Mouse (Mus musculus) liver, embryonic 14.5 days (tissue): ENCODE results near the gene Bcap29. TPM values are rescaled to one million over a fixed set of nuclear protein-coding genes. Genes with fewer than 3 reads are reported as not detected.

Experiments used
- ATAC-seq: fragments of 200-750 bp; cut with Nextera tagmentation; 2 replicates; pipeline ENCODE4 v1.8.0; 2017; ENCODE audit warnings: moderate number of reproducible peaks, mild to moderate bottlenecking, moderate library complexity; ENCODE audit not compliant: insufficient read depth
- DNase-seq, 3 experiments: peaks; one replicate each; pipeline ENCODE4 v3.0.0-alpha.2; 2012 to 2013; ENCODE audit warnings: low read depth in 3 of 3, low spot score in 3 of 3
- H3K27ac ChIP-seq: fragments of 300-500 bp; sonication (generic); 2 replicates; pipeline ENCODE4 v1.5.1; 2014; ENCODE audit warnings: moderate library complexity, mild to moderate bottlenecking, control low read depth, inconsistent platforms
- H3K27me3 ChIP-seq: fragments of 300-500 bp; sonication (generic); 2 replicates; pipeline ENCODE4 v1.6.1; 2014; ENCODE audit warnings: mild to moderate bottlenecking, low read length, moderate library complexity; ENCODE audit not compliant: control insufficient read depth, insufficient read depth
- H3K36me3 ChIP-seq: fragments of 300-500 bp; sonication (generic); replicated peaks from 2 replicates; pipeline ENCODE4 v1.6.1; 2014; ENCODE audit warnings: low read depth; ENCODE audit not compliant: control insufficient read depth, insufficient read depth
- H3K4me1 ChIP-seq, 2 experiments: fragments of 200-500 bp in 1 of 2; fragments of 300-500 bp in 1 of 2; sonication (generic) in 1 of 2; replicated peaks; 2 replicates each; pipeline ENCODE4 v1.6.1; 2012 to 2014; ENCODE audit warnings: antibody characterized with exemption in 1 of 2, inconsistent platforms in 1 of 2, low read length in 1 of 2; ENCODE audit not compliant: control insufficient read depth in 2 of 2, insufficient read depth in 2 of 2
- H3K4me2 ChIP-seq: fragments of 300-500 bp; sonication (generic); 2 replicates; pipeline ENCODE4 v1.6.1; 2014; ENCODE audit warnings: low read depth, mild to moderate bottlenecking, control low read depth, moderate library complexity
- H3K4me3 ChIP-seq, 2 experiments: fragments of 200-500 bp in 1 of 2; fragments of 300-500 bp in 1 of 2; sonication (generic) in 1 of 2; 2 replicates each; pipeline ENCODE4 v1.5.1; 2012 to 2014; ENCODE audit warnings: low read depth in 2 of 2, low read length in 2 of 2, mild to moderate bottlenecking in 2 of 2, control low read depth in 1 of 2, inconsistent platforms in 1 of 2, moderate library complexity in 1 of 2; ENCODE audit not compliant: insufficient read depth in 1 of 2
- H3K9ac ChIP-seq: fragments of 300-500 bp; sonication (generic); replicated peaks from 2 replicates; pipeline ENCODE4 v1.6.1; 2014; ENCODE audit warnings: mild to moderate bottlenecking, control low read depth, moderate library complexity
- H3K9me3 ChIP-seq: fragments of 300-500 bp; sonication (generic); 2 replicates; pipeline ENCODE4 v1.6.1; 2016; ENCODE audit warnings: low read length, mixed read lengths; ENCODE audit not compliant: control insufficient read depth
- CTCF ChIP-seq: IDR thresholded peaks from 2 replicates; pipeline ENCODE4 v1.5.1; 2016; ENCODE audit warnings: antibody characterized with exemption, low read depth, control low read depth
- EP300 ChIP-seq: IDR thresholded peaks from 2 replicates; pipeline ENCODE4 v1.6.1; 2016; ENCODE audit warnings: antibody characterized with exemption, low read depth
- WGBS: fragments of 180-500 bp; shearing (Covaris S2); extraction: QIAGEN DNeasy Blood & Tissue Kit; methylation state at CpG from one replicate; pipeline ENCODE4 v1.1.7; 2014; ENCODE audit not compliant: insufficient replicate concordance; 5-methylcytosine and 5-hydroxymethylcytosine counted together
- polyA plus RNA-seq, 2 experiments: library from polyadenylated mRNA; depleted of rRNA in 1 of 2; stranded (reverse) in 1 of 2; unstranded in 1 of 2; fragments of >200 nt; fragmentation: Nextera tagmentation in 1 of 2; extraction: Ambion mirVana in 1 of 2; gene quantifications; 2 replicates each; pipeline versions ENCODE4 v1.2.1 to v1.2.3; 2012 to 2014

Gene Bcap29
- polyA plus RNA-seq, 2 experiments: 8.5 to 29.7 TPM

DNA sequence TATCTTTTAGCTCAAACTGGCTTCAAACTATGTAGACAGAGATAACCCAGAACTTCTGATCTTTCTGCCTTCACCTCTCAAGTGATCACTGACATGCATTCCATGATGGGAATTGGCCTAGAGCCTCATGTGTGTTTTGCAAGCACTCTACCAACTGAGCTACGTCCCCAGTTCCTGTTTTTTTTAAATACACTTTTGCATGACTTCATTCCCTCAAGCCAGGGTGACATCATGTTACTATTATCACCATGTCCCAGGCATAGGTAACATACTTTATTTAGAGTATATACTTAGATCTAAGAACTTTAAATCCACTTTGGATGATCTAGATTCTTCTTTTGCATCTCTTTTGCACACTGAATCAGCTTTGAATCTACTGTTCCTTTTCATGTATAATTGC lies 88.4 kb downstream of the Bcap29 start:
- H3K9me3 ChIP-seq: no peaks in the 10 kb centered on the region
- H3K4me3 ChIP-seq: no peak overlapping the region
- H3K36me3 ChIP-seq: no peaks in the 10 kb centered on the region
- ATAC-seq (no peak), DNase-seq (no peak)
- 33% methylated on average over 1 of the region's 1 CpGs for WGBS
- H3K9ac ChIP-seq: no peak overlapping the region
- no peak overlapping the region for H3K27ac ChIP-seq
- H3K4me2 ChIP-seq: no peak overlapping the region
- no peaks in the 10 kb centered on the region for H3K27me3 ChIP-seq
- H3K4me1 ChIP-seq: no peaks in the 10 kb centered on the region
- no peak for TF ChIP-seq CTCF
- no peak for TF ChIP-seq EP300

DNA sequence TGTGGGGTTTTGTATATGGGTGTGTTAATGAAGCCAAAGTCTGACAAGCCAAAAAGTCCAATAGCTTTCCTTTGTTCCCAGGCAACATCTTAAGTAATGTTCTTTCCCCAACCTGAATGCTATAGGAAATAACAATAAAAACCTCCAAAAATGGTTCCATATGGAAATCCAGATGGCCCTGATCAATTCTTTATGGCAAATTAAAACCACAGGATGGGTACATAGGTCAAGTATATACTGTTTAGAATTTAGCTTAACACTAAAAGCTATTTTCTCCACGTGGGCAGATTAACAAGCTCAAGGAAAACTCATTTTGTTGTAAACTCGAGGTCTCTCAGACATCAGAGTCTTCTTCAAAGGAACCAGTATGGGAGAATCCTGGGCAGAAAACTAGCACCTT lies 89.2 kb downstream of the Bcap29 start:
- Histone ChIP-seq H3K27me3 (no peaks in the 10 kb centered on the region), H3K9ac (no peak overlapping the region), H3K4me3 (no peak overlapping the region), H3K36me3 (no peaks in the 10 kb centered on the region), H3K9me3 (no peaks in the 10 kb centered on the region), H3K4me2 (no peak overlapping the region), H3K27ac (no peak overlapping the region), H3K4me1 (no peaks in the 10 kb centered on the region)
- ATAC-seq: no peak
- WGBS: 33% methylated on average over 2 of the region's 2 CpGs
- DNase-seq: no peak
- TF ChIP-seq EP300 (no peak), CTCF (no peak)

DNA sequence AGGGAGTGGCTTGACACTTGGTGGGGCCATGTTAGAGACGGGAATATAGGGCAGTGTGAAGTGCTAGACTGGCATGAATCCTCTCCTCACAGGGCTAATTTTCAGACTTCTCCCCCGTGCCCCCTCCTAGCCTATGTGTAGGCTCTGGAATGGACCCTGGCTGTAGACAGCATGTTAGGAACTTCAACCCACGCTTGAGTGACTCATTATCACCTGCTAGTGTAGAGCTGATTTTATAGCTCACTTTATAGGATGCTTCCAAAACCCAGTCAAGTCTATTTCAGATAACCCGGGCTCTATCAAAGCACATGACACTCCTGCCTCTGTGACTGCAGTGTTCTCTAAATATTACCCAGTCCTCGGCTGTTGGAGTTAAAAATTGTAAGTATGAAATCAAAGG lies 92.9 kb downstream of the Bcap29 start:
- ATAC-seq (no peak), DNase-seq (no peak)
- H3K4me3 ChIP-seq: no peak overlapping the region
- no peak overlapping the region for H3K9ac ChIP-seq
- TF ChIP-seq CTCF: no peak
- no peak for TF ChIP-seq EP300
- H3K4me1 ChIP-seq: no peaks in the 10 kb centered on the region
- no peak overlapping the region for H3K4me2 ChIP-seq
- no peaks in the 10 kb centered on the region for H3K9me3 ChIP-seq
- H3K27ac ChIP-seq: no peak overlapping the region
- 48% methylated on average over 5 of the region's 5 CpGs for whole genome bisulfite sequencing
- no peaks in the 10 kb centered on the region for H3K27me3 ChIP-seq
- H3K36me3 ChIP-seq: no peaks in the 10 kb centered on the region

Other genes with a start within 250 kb of the Bcap29 start
- 0.01 and 0.02 TPM in 2 replicates for gene Slc26a3, start 243.8 kb downstream of the Bcap29 start, polyA plus RNA-seq (2012; rRNA removed)
- 0.18 TPM in 1 of 2 replicates, not detected in the other for gene Slc26a3, start 243.8 kb downstream of the Bcap29 start, polyA plus RNA-seq (2014; fragmentation: Nextera tagmentation; extraction: Ambion mirVana)
- gene Cbll1, start 135.0 kb downstream of the Bcap29 start, polyA plus RNA-seq (2012; rRNA removed): 2.2 and 2.7 TPM in 2 replicates
- 6.7 and 7.0 TPM in 2 replicates for gene Cbll1, start 135.0 kb downstream of the Bcap29 start, polyA plus RNA-seq (2014; fragmentation: Nextera tagmentation; extraction: Ambion mirVana)
- gene Slc26a4, start 74.7 kb downstream of the Bcap29 start, polyA plus RNA-seq (2012; rRNA removed): not detected in 2 replicates
- not detected in 2 replicates for gene Slc26a4, start 74.7 kb downstream of the Bcap29 start, polyA plus RNA-seq (2014; fragmentation: Nextera tagmentation; extraction: Ambion mirVana)
- gene Dus4l, start 20.2 kb upstream of the Bcap29 start, polyA plus RNA-seq (2012; rRNA removed): 2.4 and 5.1 TPM in 2 replicates
- gene Dus4l, start 20.2 kb upstream of the Bcap29 start, polyA plus RNA-seq (2014; fragmentation: Nextera tagmentation; extraction: Ambion mirVana): 3.7 and 4.9 TPM in 2 replicates
- 4.9 and 6.0 TPM in 2 replicates for gene Cog5, start 20.2 kb upstream of the Bcap29 start, polyA plus RNA-seq (2012; rRNA removed)
- gene Cog5, start 20.2 kb upstream of the Bcap29 start, polyA plus RNA-seq (2014; fragmentation: Nextera tagmentation; extraction: Ambion mirVana): 7.8 and 9.0 TPM in 2 replicates
- gene Gpr22, start 79.3 kb upstream of the Bcap29 start, polyA plus RNA-seq (2012; rRNA removed): 0.01 TPM in 1 of 2 replicates, not detected in the other
- gene Gpr22, start 79.3 kb upstream of the Bcap29 start, polyA plus RNA-seq (2014; fragmentation: Nextera tagmentation; extraction: Ambion mirVana): 0.04 and 0.10 TPM in 2 replicates